Mouse (Mus musculus) intestine, postnatal 0 days (tissue): ENCODE results near the gene Stpg1. TPM values are rescaled to one million over a fixed set of nuclear protein-coding genes. Genes with fewer than 3 reads are reported as not detected.

Experiments used
- ATAC-seq: fragments of 200-750 bp; cut with Nextera tagmentation; 2 replicates; pipeline ENCODE4 v1.8.0; 2017; ENCODE audit warnings: mild to moderate bottlenecking, moderate TSS enrichment, moderate library complexity
- H3K27ac ChIP-seq: fragments of 300-500 bp; sonication (generic); 2 replicates; pipeline ENCODE4 v1.5.1; 2014; ENCODE audit warnings: mild to moderate bottlenecking, low read depth, low read length, moderate library complexity
- H3K27me3 ChIP-seq: fragments of 300-500 bp; sonication (generic); replicated peaks from 2 replicates; pipeline ENCODE4 v1.6.1; 2014; ENCODE audit warnings: low read length, mixed read lengths; ENCODE audit not compliant: control insufficient read depth, insufficient read depth
- H3K36me3 ChIP-seq: fragments of 300-500 bp; sonication (generic); 2 replicates; pipeline ENCODE4 v1.6.1; 2014; ENCODE audit warnings: mild to moderate bottlenecking, moderate library complexity; ENCODE audit not compliant: control insufficient read depth, insufficient read depth
- H3K4me1 ChIP-seq: fragments of 300-500 bp; sonication (generic); replicated peaks from 2 replicates; pipeline ENCODE4 v1.6.1; 2014; ENCODE audit warnings: antibody characterized with exemption, low read length, mixed read lengths; ENCODE audit not compliant: control insufficient read depth, insufficient read depth
- H3K4me2 ChIP-seq: fragments of 300-500 bp; sonication (generic); replicated peaks from 2 replicates; pipeline ENCODE4 v1.6.1; 2014; ENCODE audit warnings: low read depth, mild to moderate bottlenecking, moderate library complexity
- H3K4me3 ChIP-seq: fragments of 300-500 bp; sonication (generic); 2 replicates; pipeline ENCODE4 v1.5.1; 2014; ENCODE audit warnings: low read depth, low read length
- H3K9ac ChIP-seq: fragments of 300-500 bp; sonication (generic); 2 replicates; pipeline ENCODE4 v1.6.1; 2014; ENCODE audit warnings: mild to moderate bottlenecking, low read depth, low read length
- H3K9me3 ChIP-seq: fragments of 300-500 bp; sonication (generic); 2 replicates; pipeline ENCODE4 v1.6.1; 2016; ENCODE audit warnings: mixed run types; ENCODE audit not compliant: control insufficient read depth
- CTCF ChIP-seq: sonication (generic); IDR thresholded peaks from 2 replicates; pipeline ENCODE4 v1.5.1; 2016; ENCODE audit warnings: low read depth, mild to moderate bottlenecking, control low read depth, antibody characterized with exemption, moderate library complexity
- WGBS: fragments of 180-500 bp; shearing (Covaris S2); extraction: QIAGEN DNeasy Blood & Tissue Kit; methylation state at CpG from one replicate; pipeline ENCODE4 v1.1.7; 2014; 5-methylcytosine and 5-hydroxymethylcytosine counted together
- polyA plus RNA-seq: library from polyadenylated mRNA; unstranded; fragments of >200 nt; fragmentation: Nextera tagmentation; extraction: Ambion mirVana; gene quantifications from 2 replicates; pipeline ENCODE4 v1.2.1, GENCODE M21; 2015

Stpg1 gene
- polyA plus RNA-seq, 1 experiment from 2014 or later, result 0.09 TPM

DNA sequence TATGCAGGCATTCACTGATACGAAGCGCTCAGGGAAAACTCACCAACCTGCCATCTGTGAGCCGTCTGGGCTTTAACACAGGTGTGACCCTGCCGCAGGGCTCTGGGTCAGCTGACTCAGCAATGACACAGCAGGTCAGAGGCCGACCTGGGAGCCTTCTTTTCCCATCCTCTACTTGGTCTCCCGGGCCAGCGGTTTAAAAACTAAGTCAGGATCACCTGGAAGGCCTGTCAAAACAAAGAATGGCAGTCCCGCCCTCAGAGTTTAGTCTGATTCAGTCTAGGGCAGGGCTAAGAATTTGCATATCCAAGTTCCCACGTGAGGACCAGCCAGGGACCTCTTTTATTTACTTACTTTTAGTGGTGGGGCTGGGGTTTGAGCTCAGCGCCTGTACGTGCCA lies 74.6 kb downstream of the Stpg1 start:
- H3K4me3 ChIP-seq, result no peak overlapping the region
- ATAC-seq, result no peak
- WGBS, result 4% methylated on average over 11 of the region's 11 CpGs
- H3K27me3 ChIP-seq, result peaks cover 21% of the 10 kb centered on the region; the same call in 1 of the 2 replicates
- H3K9me3 ChIP-seq, result no peaks in the 10 kb centered on the region
- H3K36me3 ChIP-seq, result no peaks in the 10 kb centered on the region
- H3K27ac ChIP-seq, result no peak overlapping the region
- H3K4me1 ChIP-seq, result peaks cover 10% of the 10 kb centered on the region
- H3K9ac ChIP-seq, result no peak overlapping the region
- peak overlapping the region; percentile 67; the same call in 1 of the 2 replicates for H3K4me2 ChIP-seq
- TF ChIP-seq CTCF, result no peak

DNA sequence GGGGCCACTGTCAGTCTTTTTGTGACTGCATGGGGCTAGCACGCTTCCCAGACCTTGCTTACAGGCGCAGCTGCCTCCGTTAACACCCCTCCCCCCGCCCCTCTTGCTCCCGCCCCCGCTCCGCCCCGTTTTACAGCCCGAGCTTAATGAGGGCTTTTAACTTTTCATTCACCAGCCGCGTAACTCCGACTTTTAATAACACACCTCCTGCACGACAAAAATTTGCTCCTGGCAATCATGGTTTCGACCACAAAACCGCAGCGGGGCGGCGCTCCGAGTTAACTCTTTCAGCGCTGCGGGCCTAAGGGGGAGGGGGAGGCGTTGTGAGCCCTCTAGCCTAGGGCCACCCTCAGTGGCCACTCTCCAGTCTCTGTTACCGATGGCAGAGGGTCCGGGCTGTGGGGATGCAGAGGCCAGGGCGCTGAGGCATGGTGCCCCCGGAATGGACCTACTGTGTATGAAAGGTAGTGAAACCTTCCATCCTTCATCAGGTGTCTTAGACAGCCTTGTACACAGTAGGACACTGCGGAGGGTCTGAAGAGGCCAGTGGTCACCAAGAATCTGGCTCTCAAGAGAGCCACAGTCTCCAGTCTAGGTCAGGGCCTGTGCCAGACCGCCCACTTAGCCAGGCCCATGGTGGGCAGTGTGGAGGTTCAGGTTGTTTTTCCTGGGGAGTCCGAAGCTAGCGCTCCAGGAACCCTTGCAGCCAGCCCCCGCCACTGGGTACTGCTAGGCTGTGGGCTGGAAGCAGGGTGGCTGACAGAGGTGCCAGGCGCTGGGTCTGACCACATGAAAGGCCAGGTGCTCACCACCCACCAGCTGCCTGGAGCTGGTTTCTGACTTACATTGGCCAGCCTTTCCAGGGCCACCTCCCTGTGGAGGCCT lies 75.8 kb downstream of the Stpg1 start:
- no peak for TF ChIP-seq CTCF
- H3K27ac ChIP-seq, result no peak overlapping the region
- no peaks in the 10 kb centered on the region for H3K9me3 ChIP-seq
- H3K36me3 ChIP-seq, result no peaks in the 10 kb centered on the region
- peaks cover 21% of the 10 kb centered on the region; the same call in 1 of the 2 replicates for H3K27me3 ChIP-seq
- peak overlapping the region; percentile 67 for H3K4me2 ChIP-seq
- 17% methylated on average over 32 of the region's 32 CpGs for WGBS
- peaks cover 7% of the 10 kb centered on the region for H3K4me1 ChIP-seq
- no peak overlapping the region for H3K9ac ChIP-seq
- H3K4me3 ChIP-seq, result peak overlapping the region; percentile 29
- no peak for ATAC-seq

DNA sequence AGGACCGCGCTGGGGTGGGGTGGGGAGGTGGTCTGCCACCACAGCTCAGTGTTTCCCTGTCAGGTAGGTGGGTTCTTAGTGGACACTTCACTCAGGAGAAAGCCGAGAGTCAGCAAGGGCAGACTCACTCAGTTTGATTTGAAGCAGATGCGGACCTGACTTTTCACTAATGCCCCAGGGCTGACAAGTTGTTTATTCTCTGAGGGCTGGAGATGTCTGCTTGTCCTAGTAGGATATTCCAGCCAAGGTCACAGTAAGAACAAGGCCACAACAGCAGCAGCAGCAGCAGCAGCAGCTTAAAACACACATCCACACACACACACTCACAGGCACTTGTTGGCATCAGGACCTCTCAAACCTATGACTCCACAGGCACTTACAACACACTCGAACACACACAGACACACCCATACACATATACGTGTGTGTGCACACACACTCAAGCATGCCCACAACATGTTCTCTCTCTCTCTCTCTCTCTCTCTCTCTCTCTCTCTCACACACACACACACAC lies 76.5 kb downstream of the Stpg1 start:
- ATAC-seq, result no peak
- Histone ChIP-seq H3K4me2 (no peak overlapping the region), H3K27me3 (peaks cover 21% of the 10 kb centered on the region; the same call in 1 of the 2 replicates), H3K4me3 (no peak overlapping the region), H3K4me1 (peaks cover 2% of the 10 kb centered on the region), H3K27ac (no peak overlapping the region), H3K9me3 (no peaks in the 10 kb centered on the region), H3K9ac (no peak overlapping the region), H3K36me3 (no peaks in the 10 kb centered on the region)
- TF ChIP-seq CTCF, result no peak
- WGBS, result 47% methylated on average over 6 of the region's 6 CpGs

DNA sequence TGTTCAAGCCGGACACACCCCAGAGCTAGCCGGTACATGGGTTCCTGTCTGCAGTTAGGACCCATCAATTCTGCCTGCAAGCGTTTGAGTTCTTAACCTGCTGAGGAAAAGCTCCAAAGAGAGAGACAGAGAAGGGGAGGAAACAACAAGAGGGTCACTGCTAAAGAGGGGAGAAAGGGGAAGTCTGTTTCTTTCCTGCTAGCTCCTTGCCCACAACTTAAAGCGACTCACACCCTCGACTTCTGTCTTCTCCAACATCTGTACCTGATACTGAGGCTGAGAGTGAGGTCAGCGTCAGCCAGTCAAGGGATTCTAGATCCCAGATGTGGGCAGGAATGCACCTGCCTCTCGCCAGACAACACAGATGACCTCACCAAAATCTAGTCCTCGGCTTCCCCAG lies 77.7 kb downstream of the Stpg1 start:
- Histone ChIP-seq H3K36me3 (no peaks in the 10 kb centered on the region), H3K4me3 (no peak overlapping the region), H3K4me2 (no peak overlapping the region), H3K27ac (no peak overlapping the region), H3K9me3 (no peaks in the 10 kb centered on the region), H3K27me3 (peaks cover 21% of the 10 kb centered on the region; the same call in 1 of the 2 replicates), H3K9ac (no peak overlapping the region), H3K4me1 (peaks cover under 1% of the 10 kb centered on the region; the same call in 1 of the 2 replicates)
- no peak for TF ChIP-seq CTCF
- 49% methylated on average over 8 of the region's 8 CpGs for WGBS
- no peak for ATAC-seq

DNA sequence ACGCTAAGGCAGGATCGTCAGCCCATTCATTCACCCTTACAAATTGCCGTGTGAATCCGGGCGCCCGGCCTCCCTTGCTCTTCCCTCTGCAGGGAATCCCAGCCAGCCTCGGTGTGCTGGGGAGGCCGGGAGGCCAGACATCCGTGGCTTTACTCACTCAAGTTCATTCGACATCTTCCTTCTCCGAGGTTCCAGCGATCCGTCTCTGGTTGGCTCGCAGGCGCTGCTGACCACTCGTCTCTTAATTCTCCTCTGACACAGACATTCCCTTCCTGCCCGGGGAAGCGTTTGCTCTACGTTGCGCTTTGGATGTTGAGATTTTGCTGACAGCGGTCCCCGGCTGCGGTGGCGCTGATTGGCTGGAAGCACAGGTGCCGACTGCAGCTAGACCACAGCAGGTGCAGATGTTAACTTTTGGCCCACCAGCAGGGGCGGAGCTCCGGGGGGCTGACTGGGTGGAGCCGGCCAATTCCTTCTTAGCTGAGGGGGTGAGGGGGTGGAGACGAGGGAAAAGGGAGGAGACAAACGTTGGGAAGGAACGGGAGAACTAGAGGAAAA lies 78.7 kb downstream of the Stpg1 start, which contains the start of gene Grhl3:
Gene Grhl3 (minus strand): TSS at position 380 of the 558 bp plus-strand sequence.
- no peaks in the 10 kb centered on the region for H3K36me3 ChIP-seq
- no peak within 1 kb of the TSS for H3K9ac ChIP-seq
- under 1% methylated on average over 31 of the region's 31 CpGs for WGBS
- H3K4me1 ChIP-seq, result peaks cover 3% of the 10 kb centered on the region
- H3K27ac ChIP-seq, result no peak within 1 kb of the TSS
- no peak for TF ChIP-seq CTCF
- H3K4me2 ChIP-seq, result peak within 1 kb of the TSS; percentile 59
- no peak for ATAC-seq
- peaks cover 21% of the 10 kb centered on the region; the same call in 1 of the 2 replicates for H3K27me3 ChIP-seq
- no peaks in the 10 kb centered on the region for H3K9me3 ChIP-seq
- H3K4me3 ChIP-seq, result peak within 1 kb of the TSS; percentile 21

DNA sequence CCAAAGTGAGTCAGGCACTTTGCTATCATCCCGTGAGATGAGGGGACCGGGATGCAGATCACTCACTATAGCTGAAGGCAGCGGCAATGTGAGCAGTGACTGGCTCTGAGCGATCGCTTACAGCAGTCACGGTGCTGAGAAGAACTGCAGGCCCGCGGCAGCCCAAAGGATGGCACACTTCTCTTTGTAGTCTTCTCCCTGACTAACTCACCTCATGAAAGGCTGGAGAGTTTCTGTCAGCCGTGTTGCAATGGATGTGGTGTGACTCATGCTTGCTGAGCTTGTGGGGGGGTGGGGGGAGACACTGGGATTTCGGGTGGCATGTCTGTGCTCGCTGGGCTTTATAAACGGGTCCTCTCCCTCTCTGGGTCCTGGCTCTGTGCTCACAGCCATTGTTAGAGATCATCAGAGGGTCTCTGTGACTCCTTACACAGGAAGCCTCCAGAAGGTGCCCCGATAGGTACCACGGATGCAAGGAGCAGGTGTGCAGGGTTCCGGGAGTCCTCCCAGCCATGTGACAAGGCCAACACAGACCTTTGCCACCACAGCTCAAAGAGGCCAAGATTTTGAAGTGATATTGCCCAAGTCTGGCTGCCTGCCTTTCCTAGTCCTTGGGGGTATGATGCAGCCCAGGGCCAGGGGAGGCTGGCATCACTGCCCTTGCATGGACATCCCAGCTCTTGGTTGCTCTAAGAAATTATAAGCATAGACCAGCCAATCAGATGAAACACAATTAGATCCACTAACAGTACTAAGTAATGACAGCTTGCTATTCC lies 81.0 kb downstream of the Stpg1 start:
- H3K27ac ChIP-seq, result no peak overlapping the region
- H3K4me1 ChIP-seq, result peaks cover 3% of the 10 kb centered on the region
- WGBS, result 65% methylated on average over 15 of the region's 15 CpGs
- H3K4me2 ChIP-seq, result no peak overlapping the region
- peaks cover 14% of the 10 kb centered on the region; the same call in 1 of the 2 replicates for H3K27me3 ChIP-seq
- TF ChIP-seq CTCF, result peak; percentile 16; the same call in 1 of the 2 replicates
- no peak overlapping the region for H3K9ac ChIP-seq
- ATAC-seq, result no peak
- no peaks in the 10 kb centered on the region for H3K36me3 ChIP-seq
- H3K4me3 ChIP-seq, result no peak overlapping the region
- no peaks in the 10 kb centered on the region for H3K9me3 ChIP-seq
